Mouse (Mus musculus): Measurements from ENCODE around the gene Clrn3. TPM values are rescaled to one million over a fixed set of nuclear protein-coding genes. Genes with fewer than 3 reads are reported as not detected.

The Clrn3 gene
- total and polyA plus RNA-seq, 3 experiments = not detected

- no peak for TF ChIP-seq KAT2A (conservative IDR thresholded peaks at IDR 0.05; ENCODE audit: low read depth, low read length)
- TF ChIP-seq RAD21 (IDR thresholded peaks at IDR 0.05; ENCODE audit: low read depth, low read length) = peak; percentile 72
- no peak for TF ChIP-seq MYC (IDR thresholded peaks at IDR 0.05; ENCODE audit: low read depth, low read length)
- no peak for TF ChIP-seq HCFC1 (IDR thresholded peaks at IDR 0.05; ENCODE audit: low read depth, low read length)
- no peak for TF ChIP-seq RCOR1 (IDR thresholded peaks at IDR 0.05; ENCODE audit: low read depth, low read length)
- peak; percentile 93 for TF ChIP-seq ZC3H11A (IDR thresholded peaks at IDR 0.05; ENCODE audit: low read depth, low read length)
Measured at GRCm38 (mm10) chr7:135537341-135537901, 9.0 kb upstream of the Clrn3 start, which contains the start of gene Ptpre (continued).

- Histone ChIP-seq H3K79me2 (ENCODE audit: control insufficient read depth, insufficient read depth, low read length, poor library complexity) (peaks cover 29% of the 10 kb centered on the region), H3K4me1 (ENCODE audit: control insufficient read depth in 1 of 2, insufficient read depth in 2 of 2, low read length in 2 of 2) (peaks cover 2 to 43% of the 10 kb centered on the region in 2 experiments; a peak in 3 of 4 replicates), H3K36me3 (ENCODE audit: control insufficient read depth in 1 of 2, insufficient read depth in 2 of 2, low read length in 2 of 2) (peaks cover 0 to 20% of the 10 kb centered on the region in 2 experiments; a peak in 2 of 4 replicates), H3K9ac (ENCODE audit: control insufficient read depth, low read depth, low read length, poor library complexity, severe bottlenecking) (peak overlapping the region; percentile 29; the same call in 1 of the 2 replicates), H3K27me3 (ENCODE audit: control insufficient read depth in 1 of 2, insufficient read depth in 2 of 2, low read length in 2 of 2) (no peaks in the 10 kb centered on the region), H3K4me3 (ENCODE audit: control insufficient read depth in 1 of 2, insufficient read depth in 1 of 2, low read depth in 2 of 2, low read length in 2 of 2) (peak overlapping the region in 1 of 2 experiments; percentile 14; a peak in 1 of 4 replicates), H3K27ac (ENCODE audit: control insufficient read depth, low read depth, low read length) (peak overlapping the region; percentile 69), H3K9me3 (replicated peaks; ENCODE audit: insufficient read depth, low read length) (no peaks in the 10 kb centered on the region)
- TF ChIP-seq ZKSCAN1 (IDR thresholded peaks at IDR 0.05; ENCODE audit: low read depth, low read length) (no peak), MAFK (IDR thresholded peaks at IDR 0.05; ENCODE audit: borderline replicate concordance, low read depth, low read length) (no peak), ETS1 (IDR thresholded peaks at IDR 0.05; ENCODE audit: low read depth, low read length) (peak; percentile 20; the same call in 1 of the 2 replicates), POLR2A (IDR thresholded peaks at IDR 0.05; ENCODE audit: control insufficient read depth in 1 of 2, insufficient read depth in 1 of 2, low read depth in 1 of 2, low read length in 2 of 2, poor library complexity in 1 of 2) (peak in 1 of 2 experiments; percentile 49; a peak in 2 of 4 replicates), TBP (IDR thresholded peaks at IDR 0.05; ENCODE audit: low read depth, low read length) (peak; percentile 62; the same call in 1 of the 2 replicates), ZC3H11A (IDR thresholded peaks at IDR 0.05; ENCODE audit: low read depth, low read length) (no peak), TAL1 (IDR thresholded peaks at IDR 0.05; ENCODE audit: low read length) (peak; percentile 76), MAX (IDR thresholded peaks at IDR 0.05; ENCODE audit: low read length) (no peak), GATA1 (IDR thresholded peaks at IDR 0.05; ENCODE audit: low read depth, low read length) (peak; percentile 82), NRF1 (IDR thresholded peaks at IDR 0.05; ENCODE audit: insufficient read depth, low read depth, low read length, poor library complexity, severe bottlenecking) (no peak), CHD1 (IDR thresholded peaks at IDR 0.05; ENCODE audit: low read depth, low read length) (no peak), POLR2AphosphoS5 (IDR thresholded peaks at IDR 0.05; ENCODE audit: borderline replicate concordance, low read depth, low read length) (no peak), EP300 (IDR thresholded peaks at IDR 0.05; ENCODE audit: low read depth in 1 of 2, low read length in 2 of 2) (peak; percentile 47 to 68; a peak in 3 of 4 replicates), KAT2A (conservative IDR thresholded peaks at IDR 0.05; ENCODE audit: low read depth, low read length) (no peak), ELF1 (IDR thresholded peaks at IDR 0.05; ENCODE audit: low read depth, low read length) (peak; percentile 55; the same call in 1 of the 2 replicates), TCF12 (IDR thresholded peaks at IDR 0.05; ENCODE audit: low read depth, low read length) (peak; percentile 62), JUND (IDR thresholded peaks at IDR 0.05; ENCODE audit: low read depth, low read length) (no peak), POLR2AphosphoS2 (IDR thresholded peaks at IDR 0.05; ENCODE audit: low read length) (no peak), MYB (IDR thresholded peaks at IDR 0.05; ENCODE audit: low read depth, low read length) (no peak), HCFC1 (IDR thresholded peaks at IDR 0.05; ENCODE audit: low read depth, low read length) (peak; percentile 52; the same call in 1 of the 2 replicates), MAZ (IDR thresholded peaks at IDR 0.05; ENCODE audit: low read depth, low read length) (no peak), RCOR1 (IDR thresholded peaks at IDR 0.05; ENCODE audit: low read depth, low read length) (peak; percentile 24; the same call in 1 of the 2 replicates), SMC3 (IDR thresholded peaks at IDR 0.05; ENCODE audit: low read depth, low read length) (0 out of 2 replicates have a peak, but pooled peaks have one; percentile 3)
- DNase-seq (ENCODE audit: low read depth, low spot score) = peak; percentile 90
Measured at GRCm38 (mm10) chr7:135535908-135536307, 7.5 kb upstream of the Clrn3 start.

Data from MEL (cell line).